Mouse (Mus musculus) testis, postnatal 10 days (tissue): ENCODE results near the gene Xxylt1.

Source experiments
- DNase-seq: peaks from one replicate; pipeline ENCODE4 v3.0.0; 2021; ENCODE audit warnings: low spot score

Xxylt1 gene

GRCm38 (mm10) chr16:30915611-30916220 lies 165.5 kb downstream of the Xxylt1 start:
- DNase-seq: peak; percentile 16
